Mouse (Mus musculus) urinary bladder, postnatal 25 days (tissue): Measurements from ENCODE around the gene Lrrc51.

Experiments
- DNase-seq: peaks from one replicate; pipeline ENCODE4 v3.0.0; 2022; ENCODE audit warnings: low spot score

The Lrrc51 gene

GRCm38 (mm10) chr7:101882413-101883154 lies 51.1 kb downstream of the Lrrc51 start:
- DNase-seq: no peak

GRCm38 (mm10) chr7:101880855-101881254 lies 52.8 kb downstream of the Lrrc51 start:
- DNase-seq: no peak

- no peak for DNase-seq
These were observed 57.7 kb downstream of the Lrrc51 start for GRCm38 (mm10) chr7:101875978-101876377.

- DNase-seq: no peak
These were observed 62.4 kb downstream of the Lrrc51 start for GRCm38 (mm10) chr7:101871296-101871695.

DNA sequence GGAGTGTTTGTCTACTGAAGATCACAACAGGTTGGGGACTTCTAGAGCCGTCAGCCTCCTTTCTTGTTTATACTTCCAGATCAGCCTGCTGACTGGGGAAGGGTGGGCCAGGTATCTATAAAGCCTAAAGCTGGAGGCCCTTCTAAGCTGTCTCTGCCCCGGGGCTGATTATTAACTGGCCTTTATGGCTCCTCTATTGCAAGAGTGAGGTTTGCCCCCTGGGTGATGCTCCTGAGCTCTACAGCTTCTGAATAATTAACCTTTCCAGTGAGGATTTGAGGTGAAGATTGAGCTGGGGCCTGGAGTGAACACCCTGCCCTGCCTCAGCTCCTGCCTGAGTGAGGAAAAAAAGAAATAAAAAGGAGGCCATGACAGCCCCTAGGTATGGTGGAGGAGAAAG lies 63.1 kb downstream of the Lrrc51 start, which contains the start of gene Folr1:
Gene Folr1, minus strand, starts transcription at position 160 of the 400 bp plus-strand sequence.
- no peak for DNase-seq

DNA sequence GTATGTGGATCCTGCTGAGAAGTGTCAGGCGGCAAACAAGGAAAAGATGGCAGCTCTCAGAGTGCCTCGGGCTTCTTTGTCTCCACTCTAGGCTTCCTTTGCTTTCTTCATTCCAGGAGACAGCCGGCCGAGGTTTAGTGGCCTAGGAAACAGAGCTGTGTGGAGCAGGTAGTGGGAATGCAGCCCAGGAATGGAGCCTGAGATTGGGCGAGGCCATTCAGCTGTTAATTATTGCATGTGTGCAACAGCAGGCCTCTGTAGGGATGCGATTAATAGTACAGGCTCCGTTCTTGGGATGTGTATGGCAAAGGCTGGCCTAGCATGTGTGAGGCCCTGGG lies 64.6 kb downstream of the Lrrc51 start:
- DNase-seq: no peak

DNA sequence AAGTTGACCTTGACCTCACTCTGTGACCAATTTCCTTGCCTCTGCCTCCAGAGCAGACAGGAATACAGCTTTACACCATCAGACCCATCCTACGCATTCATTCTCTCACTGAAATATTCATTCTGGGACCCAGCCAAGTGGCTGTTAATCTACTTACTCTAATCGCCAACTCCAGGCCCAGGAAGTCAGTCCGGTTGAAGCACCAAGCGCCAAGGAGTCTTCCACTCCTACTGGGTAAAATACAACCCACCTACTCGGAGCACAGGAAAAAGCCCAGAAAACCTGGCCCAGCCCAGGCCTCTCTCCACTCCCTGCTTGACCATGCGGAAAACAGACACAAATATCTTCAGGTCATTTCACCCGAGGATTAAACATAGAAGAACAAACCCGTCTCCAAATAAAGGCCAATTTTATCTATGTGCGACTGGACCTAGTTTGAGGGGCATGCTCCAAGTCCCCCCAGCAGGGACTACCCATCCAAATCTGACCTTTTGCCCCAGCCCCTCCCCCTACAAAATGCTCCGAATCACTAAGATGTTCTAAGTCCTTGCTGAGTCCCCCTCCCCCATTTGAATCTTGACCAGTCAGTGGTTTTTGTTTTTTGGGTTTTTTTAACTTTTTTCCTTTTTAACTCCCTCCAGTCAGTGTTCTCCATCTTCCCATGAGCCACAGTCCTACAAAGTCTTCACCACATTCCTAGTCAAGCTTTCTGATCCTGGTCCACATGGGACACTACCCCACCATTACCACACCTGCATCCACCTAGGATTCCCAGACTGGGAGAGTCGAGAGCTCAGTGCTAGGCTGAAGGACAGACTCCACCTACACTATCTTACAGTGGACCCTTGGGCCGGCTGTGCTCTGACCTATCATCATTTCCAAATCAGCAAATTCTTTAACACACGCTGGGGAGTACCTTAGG lies 65.2 kb downstream of the Lrrc51 start:
- no peak for DNase-seq

DNA sequence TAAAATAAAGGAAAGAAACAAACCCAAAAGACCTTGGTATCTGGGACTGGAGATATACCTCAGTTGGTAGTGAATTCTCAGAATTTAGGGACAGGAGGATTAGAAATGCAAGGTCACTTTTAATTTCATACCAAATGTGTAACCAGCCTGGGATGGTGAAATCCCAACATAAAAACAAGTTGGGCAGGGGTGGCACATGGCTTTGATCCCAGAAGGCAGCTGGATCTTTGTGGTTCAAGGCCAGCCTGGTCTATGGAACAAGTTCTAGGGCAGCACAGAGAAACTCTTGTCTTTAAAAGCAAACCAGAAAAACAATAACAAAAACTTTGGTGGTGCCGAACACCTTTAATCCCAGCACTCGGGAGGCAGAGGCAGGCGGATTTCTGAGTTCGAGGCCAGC lies 66.2 kb downstream of the Lrrc51 start:
- no peak for DNase-seq

- DNase-seq: no peak
These were observed 67.0 kb downstream of the Lrrc51 start for GRCm38 (mm10) chr7:101866491-101867265.

- DNase-seq: no peak
These were observed 70.3 kb downstream of the Lrrc51 start, which contains the start of gene Anapc15 for GRCm38 (mm10) chr7:101863415-101863814. Anapc15 (plus strand) TSS chr7:101863715.
